ENCODE assay signal across 8 mouse cellular contexts in the genomic region with DNA sequence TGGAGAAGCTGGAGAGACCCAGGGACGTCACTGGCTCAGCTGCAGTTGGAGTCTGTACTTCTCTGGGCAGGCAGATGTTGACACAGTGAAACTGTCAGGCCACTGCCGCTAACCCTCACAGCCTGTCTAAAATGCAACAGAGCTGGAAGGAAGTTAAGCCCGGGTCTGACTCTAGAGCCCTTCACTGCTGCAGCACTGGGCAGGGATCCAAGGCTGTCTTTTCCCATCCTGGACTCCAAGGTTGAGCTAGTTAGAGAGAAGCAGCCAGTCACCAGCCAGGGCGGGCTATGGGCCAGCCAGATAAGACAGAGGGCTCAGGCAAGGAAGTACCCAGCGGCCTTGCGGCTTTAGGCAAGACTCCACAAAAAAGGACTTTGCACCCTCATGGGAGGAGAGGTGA. TPM values are rescaled to one million over a fixed set of nuclear protein-coding genes. Genes with fewer than 3 reads are reported as not detected.
DNase-seq lines count a peak whose midpoint lies in the region; ATAC-seq lines count a peak whose summit lies in the region.

No protein-coding gene starts in this region.

- peak overlapping the region; percentile 57; the same call in 1 of the 2 replicates for H3K27ac ChIP-seq in heart, embryonic 11.5 days (ENCODE audit: low read depth, low read length)
- 0 out of 2 replicates have a peak overlapping the region, but pooled peaks have one; percentile 8 for H3K27ac ChIP-seq in macrophage
- no peak overlapping the region for H3K27ac ChIP-seq in forebrain, embryonic 16.5 days (ENCODE audit: low read length)

- no peak overlapping the region for H3K4me2 ChIP-seq in heart, embryonic 11.5 days
- no peak overlapping the region for H3K4me2 ChIP-seq in forebrain, embryonic 16.5 days (ENCODE audit: low read length)

- no peaks in the 10 kb centered on the region for H3K27me3 ChIP-seq in heart, embryonic 11.5 days (ENCODE audit: control insufficient read depth, insufficient read depth, low read length)
- H3K27me3 ChIP-seq in forebrain, embryonic 16.5 days (replicated peaks; ENCODE audit: control insufficient read depth, insufficient read depth, low read length): no peaks in the 10 kb centered on the region

- WGBS in heart, embryonic 11.5 days (ENCODE audit: insufficient replicate concordance): 25% methylated on average over 6 of the region's 6 CpGs
- 20% methylated on average over 5 of the region's 6 CpGs for WGBS in macrophage (ENCODE audit: missing documents)
- WGBS in forebrain, embryonic 16.5 days: 63% methylated on average over 6 of the region's 6 CpGs

- ATAC-seq in heart, embryonic 11.5 days (replicated peaks; ENCODE audit: insufficient number of reproducible peaks, low FRiP score, low TSS enrichment): peak; percentile 55; the same call in 1 of the 2 replicates
- ATAC-seq in forebrain, embryonic 16.5 days: no peak

- peak; percentile 39 to 40 for DNase-seq in cerebellum, adult 18-20 months
- DNase-seq in cerebellum, adult 11-12 months: no peak
- DNase-seq in adipocyte (ENCODE audit: low spot score): peak; percentile 85
- DNase-seq in kidney, postnatal 10 days: peak; percentile 89
- DNase-seq in thymus, adult 18-20 months: no peak

- H3K79me2 ChIP-seq in macrophage (ENCODE audit: inconsistent target): no peaks in the 10 kb centered on the region

- no peaks in the 10 kb centered on the region for H3K9me3 ChIP-seq in heart, embryonic 11.5 days (replicated peaks; ENCODE audit: control insufficient read depth, low read length)
- no peaks in the 10 kb centered on the region for H3K9me3 ChIP-seq in forebrain, embryonic 16.5 days (ENCODE audit: control insufficient read depth, low read length)

- no peaks in the 10 kb centered on the region for H3K36me3 ChIP-seq in heart, embryonic 11.5 days (ENCODE audit: control insufficient read depth, insufficient read depth, low read length)
- H3K36me3 ChIP-seq in macrophage (ENCODE audit: inconsistent target): no peaks in the 10 kb centered on the region
- H3K36me3 ChIP-seq in forebrain, embryonic 16.5 days (ENCODE audit: control insufficient read depth, insufficient read depth): no peaks in the 10 kb centered on the region

- peak overlapping the region; percentile 34; the same call in 1 of the 2 replicates for H3K9ac ChIP-seq in heart, embryonic 11.5 days (ENCODE audit: low read depth, low read length)
- no peak overlapping the region for H3K9ac ChIP-seq in forebrain, embryonic 16.5 days (replicated peaks; ENCODE audit: low read depth, low read length)

- H3K4me3 ChIP-seq in heart, embryonic 11.5 days (ENCODE audit: low read depth, low read length): no peak overlapping the region
- H3K4me3 ChIP-seq in macrophage (ENCODE audit: inconsistent target): no peak overlapping the region
- H3K4me3 ChIP-seq in forebrain, embryonic 16.5 days (replicated peaks; ENCODE audit: low read length): no peak overlapping the region

- peaks cover 9% of the 10 kb centered on the region for H3K4me1 ChIP-seq in heart, embryonic 11.5 days (ENCODE audit: control insufficient read depth, insufficient read depth, low read length)
- H3K4me1 ChIP-seq in forebrain, embryonic 16.5 days (replicated peaks; ENCODE audit: control insufficient read depth, insufficient read depth, low read length): peaks cover 11% of the 10 kb centered on the region

RNA-seq across cellular contexts. Expression of a gene that starts 33.0 kb away (rescaled TPM):
- 139 and 147 TPM in 2 replicates for polyA plus RNA-seq in heart, embryonic 11.5 days (2014; fragmentation: Nextera tagmentation; extraction: Ambion mirVana)
- 100 to 1,000 TPM in 1 of 26 experiments, 10 to 100 TPM in 25; 36.7 to 102 (median 78.7) TPM for total RNA-seq in macrophage (2018; cell fraction: chromatin; rRNA removed)
- total RNA-seq in macrophage (2018; cell fraction: cytosol; rRNA removed): 100 to 1,000 TPM in 4 of 26 experiments, 10 to 100 TPM in 22; 56.1 to 106 (median 81.4) TPM
- total RNA-seq in macrophage (2018; cell fraction: nucleus; rRNA removed): 100 to 1,000 TPM in 2 of 26 experiments, 10 to 100 TPM in 24; 53.5 to 105 (median 79.1) TPM
- polyA plus RNA-seq in macrophage (2018): 63.1 to 68.1 TPM (median 64.7 TPM) in 3 replicates
- 96.9 and 103 TPM in 2 replicates for polyA plus RNA-seq in forebrain, embryonic 16.5 days (2015; fragmentation: Nextera tagmentation; extraction: Ambion mirVana)

RNA-seq across cellular contexts. Expression of a gene that starts 33.3 kb away (rescaled TPM):
- 5.8 and 7.1 TPM in 2 replicates for polyA plus RNA-seq in heart, embryonic 11.5 days (2014; fragmentation: Nextera tagmentation; extraction: Ambion mirVana)
- total RNA-seq in macrophage (2018; cell fraction: chromatin; rRNA removed): 100 to 1,000 TPM in 23 of 26 experiments, 10 to 100 TPM in 3; 43.8 to 854 (median 239) TPM
- total RNA-seq in macrophage (2018; cell fraction: cytosol; rRNA removed): 100 to 1,000 TPM in 21 of 26 experiments, 10 to 100 TPM in 5; 61.2 to 599 (median 214) TPM
- 100 to 1,000 TPM in 23 of 26 experiments, 10 to 100 TPM in 3; 42.1 to 649 (median 369) TPM for total RNA-seq in macrophage (2018; cell fraction: nucleus; rRNA removed)
- 46.8 to 75.4 TPM (median 72.8 TPM) in 3 replicates for polyA plus RNA-seq in macrophage (2018)
- 21.0 and 26.5 TPM in 2 replicates for polyA plus RNA-seq in forebrain, embryonic 16.5 days (2015; fragmentation: Nextera tagmentation; extraction: Ambion mirVana)

Comparison
In these comparisons a context has a peak if more than half of its experiments do, and no peak if none do; other contexts are left out.
1. DNase-seq: peak in cerebellum, adult 18-20 months (2 of 2), adipocyte (single experiment) and kidney, postnatal 10 days (single experiment); none in cerebellum, adult 11-12 months (single experiment) and thymus, adult 18-20 months (0 of 2).